Mouse (Mus musculus) CD8-positive naive resting alpha-beta T cell, adult 2 months (primary cell): ENCODE results near the gene Arl4d.
"Not testable (repeated sequence)": the region's sequence is repeated elsewhere in the genome, so short reads cannot be mapped to it uniquely, and the experiment has no call there.

Experiments used
- DNase-seq, 2 experiments: peaks; one replicate each; pipeline ENCODE4 v3.0.0; 2022; ENCODE audit warnings: low read depth in 2 of 2, low spot score in 2 of 2

The Arl4d gene

GRCm38 (mm10) chr11:101664825-101665635 is at the start of gene Arl4d:
TSS of gene Arl4d (plus strand) at chr11:101665541.
- DNase-seq, result peak; percentile 83 to 90

- DNase-seq, result no peak
Measured at GRCm38 (mm10) chr11:101616104-101616503, 49.2 kb upstream of the Arl4d start.

GRCm38 (mm10) chr11:101616948-101617767 is 48.2 kb upstream of the Arl4d start:
- DNase-seq, result no peak

- DNase-seq, result no peak
Measured at GRCm38 (mm10) chr11:101617849-101618248, 47.5 kb upstream of the Arl4d start.

GRCm38 (mm10) chr11:101618596-101618995 is 46.7 kb upstream of the Arl4d start:
- DNase-seq, result no peak

- DNase-seq, result not testable (repeated sequence)
Measured at GRCm38 (mm10) chr11:101620022-101620655, 45.2 kb upstream of the Arl4d start.

GRCm38 (mm10) chr11:101626649-101626994 is 38.7 kb upstream of the Arl4d start:
- no peak for DNase-seq

GRCm38 (mm10) chr11:101626995-101627856 is 38.1 kb upstream of the Arl4d start, which contains the start of gene Rdm1:
TSS of gene Rdm1 (plus strand) at chr11:101627195.
- peak; percentile 58 to 69 for DNase-seq

- peak; percentile 74 to 83 for DNase-seq
Measured at GRCm38 (mm10) chr11:101627857-101628559, 37.3 kb upstream of the Arl4d start.

GRCm38 (mm10) chr11:101628733-101629417 is 36.5 kb upstream of the Arl4d start:
- DNase-seq, result not testable (repeated sequence)

GRCm38 (mm10) chr11:101635660-101636059 is 29.7 kb upstream of the Arl4d start:
- DNase-seq, result no peak

- no peak for DNase-seq
Measured at GRCm38 (mm10) chr11:101639761-101640160, 25.6 kb upstream of the Arl4d start.

- DNase-seq, result peak; percentile 63 to 70
Measured at GRCm38 (mm10) chr11:101640857-101641709, 24.3 kb upstream of the Arl4d start.

GRCm38 (mm10) chr11:101641710-101642642 is 23.4 kb upstream of the Arl4d start:
- DNase-seq, result not testable (repeated sequence)

- no peak for DNase-seq
Measured at GRCm38 (mm10) chr11:101642931-101643330, 22.4 kb upstream of the Arl4d start.

- no peak for DNase-seq
Measured at GRCm38 (mm10) chr11:101644591-101644990, 20.8 kb upstream of the Arl4d start.

- DNase-seq, result not testable (repeated sequence)
Measured at GRCm38 (mm10) chr11:101645043-101645410, 20.3 kb upstream of the Arl4d start.
